Mouse (Mus musculus) MEL (cell line): ENCODE measurements at regions not wholly inside any gene's neighbourhood (a gene's known extent, or its start where the extent isn't known, plus 50 kb on each side); places are given as distances from the start of the nearest gene placed in this dataset.

Experiments used
- CTCF ChIP-seq, 3 experiments: IDR thresholded peaks in 2 of 3; conservative IDR thresholded peaks in 1 of 3; 2 replicates each; pipeline ENCODE4 v1.5.1; 2011 to 2012; ENCODE audit warnings: low read length in 3 of 3, low read depth in 2 of 3, mild to moderate bottlenecking in 2 of 3, improper control_type of control experiment in 1 of 3, inconsistent platforms in 1 of 3, mixed read lengths in 1 of 3, moderate library complexity in 1 of 3; ENCODE audit not compliant: control insufficient read depth in 1 of 3, insufficient read depth in 1 of 3, poor library complexity in 1 of 3, severe bottlenecking in 1 of 3
- E2F4 ChIP-seq: IDR thresholded peaks from 2 replicates; pipeline ENCODE4 v1.6.1; 2011; ENCODE audit warnings: low read depth, low read length, improper control_type of control experiment, borderline replicate concordance
- ETS1 ChIP-seq: IDR thresholded peaks from 2 replicates; pipeline ENCODE4 v1.6.1; 2012; ENCODE audit warnings: low read depth, mild to moderate bottlenecking, inconsistent platforms, low read length, improper control_type of control experiment, moderate library complexity
- MAX ChIP-seq: IDR thresholded peaks from 2 replicates; pipeline ENCODE4 v1.6.1; 2011; ENCODE audit warnings: low read length, improper control_type of control experiment
- POLR2A ChIP-seq, 2 experiments: IDR thresholded peaks; 2 replicates each; pipeline ENCODE4 v1.6.1; 2011 to 2012; ENCODE audit warnings: low read length in 2 of 2, mild to moderate bottlenecking in 2 of 2, control low read depth in 1 of 2, improper control_type of control experiment in 1 of 2, low read depth in 1 of 2, moderate library complexity in 1 of 2; ENCODE audit not compliant: control insufficient read depth in 1 of 2, insufficient read depth in 1 of 2, poor library complexity in 1 of 2
- USF2 ChIP-seq, 2 experiments: IDR thresholded peaks; 2 replicates each; pipeline ENCODE4 v1.6.1; 2011 to 2012; ENCODE audit warnings: improper control_type of control experiment in 2 of 2, low read length in 2 of 2, borderline replicate concordance in 1 of 2, inconsistent platforms in 1 of 2, low read depth in 1 of 2, mild to moderate bottlenecking in 1 of 2; ENCODE audit not compliant: insufficient read depth in 1 of 2
- ZC3H11A ChIP-seq: IDR thresholded peaks from 2 replicates; pipeline ENCODE4 v1.6.1; 2012; ENCODE audit warnings: low read depth, mild to moderate bottlenecking, inconsistent platforms, low read length, improper control_type of control experiment

GRCm38 (mm10) chr3:47280270-47280669 is 832.3 kb upstream of the Pabpc4l start:
- TF ChIP-seq ZC3H11A (no peak), POLR2A (IDR thresholded peaks at IDR 0.05; ENCODE audit: control insufficient read depth in 1 of 2, insufficient read depth in 1 of 2, low read depth in 1 of 2, low read length in 2 of 2, poor library complexity in 1 of 2) (no peak), CTCF (IDR thresholded peaks at IDR 0.05 in 2 of 3, conservative IDR thresholded peaks at IDR 0.05 in 1 of 3; ENCODE audit: control insufficient read depth in 1 of 3, insufficient read depth in 1 of 3, low read depth in 2 of 3, low read length in 3 of 3, poor library complexity in 1 of 3, severe bottlenecking in 1 of 3) (no peak), E2F4 (no peak), ETS1 (no peak), USF2 (IDR thresholded peaks at IDR 0.05; ENCODE audit: borderline replicate concordance in 1 of 2, insufficient read depth in 1 of 2, low read depth in 1 of 2, low read length in 2 of 2) (no peak), MAX (no peak)
